Mouse (Mus musculus) cortical plate, adult 2 months (tissue): ENCODE data around the gene Gm44965. TPM values are rescaled to one million over a fixed set of nuclear protein-coding genes. Genes with fewer than 3 reads are reported as not detected.

Source experiments
- H3K27ac ChIP-seq: fragments of 200-500 bp; 2 replicates; pipeline ENCODE4 v1.5.1; 2012; ENCODE audit warnings: low read length, control low read depth, inconsistent platforms; ENCODE audit not compliant: insufficient read depth
- H3K4me1 ChIP-seq: fragments of 200-500 bp; 2 replicates; pipeline ENCODE4 v1.6.1; 2011; ENCODE audit warnings: low read length; ENCODE audit not compliant: control insufficient read depth, insufficient read depth
- H3K4me3 ChIP-seq: fragments of 200-500 bp; 2 replicates; pipeline ENCODE4 v1.5.1; 2011; ENCODE audit warnings: mild to moderate bottlenecking, low read length, control low read depth; ENCODE audit not compliant: insufficient read depth
- CTCF ChIP-seq: fragments of 200-500 bp; IDR thresholded peaks from 2 replicates; pipeline ENCODE4 v1.5.1; 2011; ENCODE audit warnings: mild to moderate bottlenecking, control low read depth, low read length; ENCODE audit not compliant: insufficient read depth; ENCODE audit errors: extremely low read depth
- polyA plus RNA-seq: library from polyadenylated mRNA; depleted of rRNA; stranded (reverse); fragments of >200 nt; gene quantifications from 2 replicates; pipeline ENCODE4 v1.2.3, GENCODE M21; 2012; rRNA removed

The Gm44965 gene
- polyA plus RNA-seq, 1 experiment, result 0.56 TPM

DNA sequence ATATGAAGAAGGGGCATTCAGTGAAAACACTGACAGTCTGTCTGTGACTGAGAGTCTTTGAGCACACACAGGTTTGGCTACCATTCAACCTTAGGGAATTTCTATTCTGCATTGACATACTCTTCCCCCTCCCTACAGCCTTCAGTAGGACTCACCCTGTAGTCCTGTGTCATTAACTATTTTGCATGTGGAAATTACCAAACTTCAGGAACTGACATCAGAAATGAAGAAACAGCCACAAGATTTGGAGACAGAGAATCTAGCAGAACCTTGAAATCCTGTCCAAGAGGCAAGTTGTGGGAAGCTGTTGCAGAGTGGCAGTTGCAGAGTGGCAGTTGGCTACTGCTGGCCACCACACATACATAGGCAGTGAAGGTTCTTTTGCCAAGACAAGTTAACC, 74.3 kb downstream of the Gm44965 start:
- H3K27ac ChIP-seq, result no peak overlapping the region
- no peaks in the 10 kb centered on the region for H3K4me1 ChIP-seq
- TF ChIP-seq CTCF, result no peak
- no peak overlapping the region for H3K4me3 ChIP-seq

Other genes starting within 250 kb of the Gm44965 start
- 44.5 and 44.9 TPM in 2 replicates for gene Krba1, start 198.4 kb upstream of the Gm44965 start, polyA plus RNA-seq
- gene Zfp467, start 148.1 kb upstream of the Gm44965 start, polyA plus RNA-seq, result 25.4 and 26.9 TPM in 2 replicates
- 3.2 and 4.1 TPM in 2 replicates for gene Sspo, start 145.7 kb upstream of the Gm44965 start, polyA plus RNA-seq
- 508 and 534 TPM in 2 replicates for gene Atp6v0e2, start 56.3 kb upstream of the Gm44965 start, polyA plus RNA-seq
- 22.7 and 25.2 TPM in 2 replicates for gene Lrrc61, start 39.1 kb upstream of the Gm44965 start, polyA plus RNA-seq
- 17.2 and 23.2 TPM in 2 replicates for gene Rarres2, start 21.2 kb upstream of the Gm44965 start, polyA plus RNA-seq
- 1.1 TPM in 1 of 2 replicates, not detected in the other for gene Gm45021, start 4.3 kb upstream of the Gm44965 start, polyA plus RNA-seq
- 81.8 and 96.1 TPM in 2 replicates for gene Repin1, start 58 bp upstream of the Gm44965 start, polyA plus RNA-seq
- gene Zfp775, start 8.1 kb downstream of the Gm44965 start, polyA plus RNA-seq, result 6.8 and 6.9 TPM in 2 replicates
- gene AI854703, start 32.8 kb downstream of the Gm44965 start, polyA plus RNA-seq, result 28.3 and 28.4 TPM in 2 replicates
- 1.2 and 1.9 TPM in 2 replicates for gene Gimap8, start 53.3 kb downstream of the Gm44965 start, polyA plus RNA-seq
- gene Gimap9, start 82.2 kb downstream of the Gm44965 start, polyA plus RNA-seq, result 0.65 and 0.66 TPM in 2 replicates
- 0.31 and 0.51 TPM in 2 replicates for gene Gimap4, start 90.6 kb downstream of the Gm44965 start, polyA plus RNA-seq
- gene Gimap6, start 114.3 kb downstream of the Gm44965 start, polyA plus RNA-seq, result 3.6 and 5.1 TPM in 2 replicates
- 1.0 TPM in 2 replicates for gene Gm28053, start 124.7 kb downstream of the Gm44965 start, polyA plus RNA-seq
- gene Gimap7, start 124.7 kb downstream of the Gm44965 start, polyA plus RNA-seq, result not detected in 2 replicates
- 1.5 and 1.7 TPM in 2 replicates for gene Gimap1, start 145.1 kb downstream of the Gm44965 start, polyA plus RNA-seq
- 0.75 and 0.78 TPM in 2 replicates for gene Gimap5, start 152.3 kb downstream of the Gm44965 start, polyA plus RNA-seq
- gene Gimap3, start 176.9 kb downstream of the Gm44965 start, polyA plus RNA-seq, result 0.15 and 0.38 TPM in 2 replicates
- 25.6 and 25.8 TPM in 2 replicates for gene Tmem176a, start 247.0 kb downstream of the Gm44965 start, polyA plus RNA-seq
- gene Tmem176b, start 247.6 kb downstream of the Gm44965 start, polyA plus RNA-seq, result 75.5 and 76.3 TPM in 2 replicates